Mouse (Mus musculus) ES-Bruce4 (cell line): Measurements from ENCODE around the gene Gpc6.
A peak's percentile ranks its signal among the peaks of the same experiment; 100 is the strongest.

Experiments
- CTCF ChIP-seq: IDR thresholded peaks from one replicate; pipeline ENCODE4 v1.8.1; 2011; ENCODE audit warnings: low read depth, low read length
- EP300 ChIP-seq: IDR thresholded peaks from 2 replicates; pipeline ENCODE4 v1.6.1; 2011; ENCODE audit warnings: low read depth, low read length; ENCODE audit not compliant: insufficient read depth
- POLR2A ChIP-seq: IDR thresholded peaks from one replicate; pipeline ENCODE4 v1.8.1; 2011; ENCODE audit warnings: low read length; ENCODE audit not compliant: insufficient read depth

DNA sequence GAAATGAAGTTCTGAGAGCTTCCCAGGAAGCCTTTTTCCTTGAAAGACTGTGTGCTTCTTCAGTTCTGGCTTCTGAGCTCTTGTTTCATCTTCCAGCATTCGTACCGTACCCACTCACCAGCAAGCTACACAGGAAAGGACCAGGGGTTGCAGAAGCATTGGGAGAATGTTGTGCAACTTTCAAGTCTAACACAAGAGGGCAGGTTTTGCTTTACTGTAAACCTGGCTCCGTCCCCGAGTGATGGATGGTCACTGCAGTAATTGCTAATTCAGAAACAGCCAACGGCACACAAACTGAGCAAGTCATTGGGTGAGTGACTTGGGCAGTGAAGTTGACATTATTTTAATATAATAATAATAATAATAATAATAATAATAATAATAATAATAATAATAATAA is 1080.6 kb downstream of the Gpc6 start:
- TF ChIP-seq POLR2A = no peak
- no peak for TF ChIP-seq EP300
- TF ChIP-seq CTCF = peak; percentile 26
